Mouse (Mus musculus) liver, postnatal 0 days (tissue): ENCODE measurements around the gene Vwa5b1.

Source experiments
- CTCF ChIP-seq: sonication (generic); IDR thresholded peaks from 2 replicates; pipeline ENCODE4 v1.5.1; 2016; ENCODE audit warnings: antibody characterized with exemption, low read depth
- EP300 ChIP-seq: IDR thresholded peaks from 2 replicates; pipeline ENCODE4 v1.6.1; 2016; ENCODE audit warnings: antibody characterized with exemption, low read depth, mild to moderate bottlenecking

- TF ChIP-seq CTCF = no peak
- TF ChIP-seq EP300 = no peak
Measured at GRCm38 (mm10) chr4:138522296-138522695, 113.4 kb downstream of the Vwa5b1 start.
